Mouse (Mus musculus) heart, embryonic 12.5 days (tissue): Measurements from ENCODE around the gene Ifngr1. TPM values are rescaled to one million over a fixed set of nuclear protein-coding genes. Genes with fewer than 3 reads are reported as not detected.

Experiments
- ATAC-seq: fragments of 200-750 bp; cut with Nextera tagmentation; 2 replicates; pipeline ENCODE4 v1.8.0; 2017; ENCODE audit warnings: moderate TSS enrichment, moderate library complexity; ENCODE audit not compliant: insufficient number of reproducible peaks, low FRiP score
- H3K27ac ChIP-seq: fragments of 300-500 bp; sonication (generic); 2 replicates; pipeline ENCODE4 v1.5.1; 2016; ENCODE audit warnings: mild to moderate bottlenecking, moderate library complexity; ENCODE audit not compliant: poor library complexity, severe bottlenecking
- H3K27me3 ChIP-seq: fragments of 300-500 bp; sonication (generic); replicated peaks from 2 replicates; pipeline ENCODE4 v1.6.1; 2016; ENCODE audit warnings: mild to moderate bottlenecking, moderate library complexity
- H3K36me3 ChIP-seq: fragments of 300-500 bp; sonication (generic); 2 replicates; pipeline ENCODE4 v1.6.1; 2016; ENCODE audit warnings: mild to moderate bottlenecking, moderate library complexity
- H3K4me1 ChIP-seq: fragments of 300-500 bp; sonication (generic); replicated peaks from 2 replicates; pipeline ENCODE4 v1.6.1; 2016; ENCODE audit warnings: mild to moderate bottlenecking
- H3K4me2 ChIP-seq: fragments of 300-500 bp; sonication (generic); 2 replicates; pipeline ENCODE4 v1.6.1; 2016; ENCODE audit warnings: mild to moderate bottlenecking, moderate library complexity
- H3K4me3 ChIP-seq: fragments of 300-500 bp; sonication (generic); 2 replicates; pipeline ENCODE4 v1.5.1; 2016; ENCODE audit warnings: mild to moderate bottlenecking
- H3K9ac ChIP-seq: fragments of 300-500 bp; sonication (generic); 2 replicates; pipeline ENCODE4 v1.6.1; 2016; ENCODE audit warnings: mild to moderate bottlenecking, moderate library complexity
- H3K9me3 ChIP-seq: fragments of 300-500 bp; sonication (generic); replicated peaks from 2 replicates; pipeline ENCODE4 v1.6.1; 2016; ENCODE audit warnings: mild to moderate bottlenecking, moderate library complexity
- WGBS: fragments of 180-500 bp; shearing (Covaris S2); methylation state at CpG from one replicate; pipeline ENCODE4 v1.1.7; 2016; 5-methylcytosine and 5-hydroxymethylcytosine counted together
- polyA plus RNA-seq: library from polyadenylated mRNA; unstranded; fragments of >200 nt; fragmentation: Nextera tagmentation; extraction: Ambion mirVana; gene quantifications from 2 replicates; pipeline ENCODE4 v1.2.1, GENCODE M21; 2016

The Ifngr1 gene
- polyA plus RNA-seq: 31.0 and 33.0 TPM in 2 replicates

DNA sequence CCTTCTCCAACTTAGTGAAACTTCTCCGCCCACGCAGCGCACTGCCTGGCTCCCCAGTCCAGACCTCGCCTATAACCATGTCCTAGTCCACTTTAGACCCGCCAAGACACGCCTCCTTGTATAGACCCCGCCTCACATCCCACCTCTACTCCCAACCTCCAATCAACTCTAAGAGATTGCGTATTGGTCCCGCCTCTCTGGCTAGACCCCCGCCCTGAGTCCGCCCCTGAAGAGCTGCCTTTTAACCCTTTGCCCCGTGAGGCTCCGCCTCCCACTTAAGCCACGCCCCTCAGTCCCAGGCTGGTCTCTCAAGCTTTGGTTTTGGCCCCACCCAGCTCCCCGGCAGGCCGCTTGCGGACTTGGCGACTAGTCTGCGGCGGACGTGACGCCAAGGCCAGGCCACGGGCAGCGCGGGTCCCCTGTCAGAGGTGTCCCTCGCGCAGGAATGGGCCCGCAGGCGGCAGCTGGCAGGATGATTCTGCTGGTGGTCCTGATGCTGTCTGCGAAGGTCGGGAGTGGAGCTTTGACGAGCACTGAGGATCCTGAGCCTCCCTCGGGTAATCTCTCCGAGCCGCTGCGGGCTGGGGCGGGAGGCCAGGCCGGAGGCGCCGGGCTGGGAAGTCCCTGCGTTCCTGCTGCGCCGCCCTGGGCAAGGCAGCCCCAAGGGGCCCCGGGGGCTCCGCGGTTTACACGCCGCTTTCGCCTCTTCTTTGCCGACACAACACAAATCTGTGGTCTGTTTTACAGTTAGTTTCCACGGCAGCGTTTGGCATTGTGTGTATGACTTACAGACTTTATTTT lies at the start of gene Ifngr1:
TSS of gene Ifngr1 (plus strand) at position 309 of the 801 bp plus-strand sequence.
- Histone ChIP-seq H3K9me3 (no peaks in the 10 kb centered on the region), H3K4me1 (peaks cover 31% of the 10 kb centered on the region), H3K27me3 (no peaks in the 10 kb centered on the region), H3K9ac (peak within 1 kb of the TSS; percentile 82), H3K4me3 (peak within 1 kb of the TSS; percentile 63), H3K27ac (peak within 1 kb of the TSS; percentile 74), H3K4me2 (peak within 1 kb of the TSS; percentile 83), H3K36me3 (no peaks in the 10 kb centered on the region)
- WGBS: under 1% methylated on average over 52 of the region's 52 CpGs
- peak; percentile 100 for ATAC-seq

DNA sequence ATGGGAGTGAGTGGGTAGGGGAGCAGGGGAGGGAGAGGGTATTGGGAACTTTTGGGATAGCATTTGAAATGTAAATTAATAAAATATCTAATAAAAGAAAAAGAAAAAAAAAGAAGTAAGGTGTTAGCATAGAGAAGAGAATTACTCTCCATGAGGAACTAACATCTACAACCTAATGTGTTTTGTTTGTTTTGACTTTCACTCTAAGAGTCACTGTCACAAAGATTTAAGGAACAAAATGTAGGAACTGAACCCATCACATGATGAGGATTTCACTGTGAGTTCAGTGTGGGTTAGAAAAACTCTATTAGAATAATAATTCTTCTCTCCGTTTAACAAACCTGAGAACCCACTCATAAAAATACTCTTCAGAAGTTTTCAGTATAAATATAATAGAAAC lies 44.9 kb upstream of the Ifngr1 start:
- H3K36me3 ChIP-seq: no peaks in the 10 kb centered on the region
- H3K4me1 ChIP-seq: no peaks in the 10 kb centered on the region
- no peaks in the 10 kb centered on the region for H3K27me3 ChIP-seq
- no peak overlapping the region for H3K4me2 ChIP-seq
- no peaks in the 10 kb centered on the region for H3K9me3 ChIP-seq
- WGBS: 88% methylated on average over 1 of the region's 1 CpGs
- H3K4me3 ChIP-seq: no peak overlapping the region
- no peak overlapping the region for H3K27ac ChIP-seq
- no peak overlapping the region for H3K9ac ChIP-seq
- no peak for ATAC-seq

DNA sequence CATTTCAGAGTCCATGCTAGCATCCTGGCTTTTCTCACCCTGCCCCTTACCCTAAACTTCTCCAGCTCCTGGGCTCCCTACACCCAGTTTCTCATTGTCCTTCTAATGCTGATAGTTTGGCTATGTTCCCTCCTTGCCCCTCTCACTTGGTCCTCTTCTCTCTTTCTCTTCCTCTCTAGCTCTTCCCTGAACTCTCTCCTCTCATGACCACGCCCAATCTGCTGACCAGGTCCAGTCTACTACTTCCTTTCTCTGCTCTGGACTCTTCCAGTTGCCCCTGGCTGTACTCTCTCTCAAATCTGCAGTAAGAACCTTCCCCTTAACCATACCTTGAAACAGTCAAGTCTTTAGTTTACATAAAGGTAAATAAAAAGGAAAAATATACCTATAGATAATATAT lies 43.7 kb upstream of the Ifngr1 start:
- no peaks in the 10 kb centered on the region for H3K4me1 ChIP-seq
- H3K27me3 ChIP-seq: no peaks in the 10 kb centered on the region
- H3K4me2 ChIP-seq: no peak overlapping the region
- H3K27ac ChIP-seq: no peak overlapping the region
- WGBS: 78% methylated on average over 1 of the region's 1 CpGs
- no peak overlapping the region for H3K9ac ChIP-seq
- ATAC-seq: no peak
- H3K4me3 ChIP-seq: no peak overlapping the region
- no peaks in the 10 kb centered on the region for H3K36me3 ChIP-seq
- H3K9me3 ChIP-seq: no peaks in the 10 kb centered on the region

DNA sequence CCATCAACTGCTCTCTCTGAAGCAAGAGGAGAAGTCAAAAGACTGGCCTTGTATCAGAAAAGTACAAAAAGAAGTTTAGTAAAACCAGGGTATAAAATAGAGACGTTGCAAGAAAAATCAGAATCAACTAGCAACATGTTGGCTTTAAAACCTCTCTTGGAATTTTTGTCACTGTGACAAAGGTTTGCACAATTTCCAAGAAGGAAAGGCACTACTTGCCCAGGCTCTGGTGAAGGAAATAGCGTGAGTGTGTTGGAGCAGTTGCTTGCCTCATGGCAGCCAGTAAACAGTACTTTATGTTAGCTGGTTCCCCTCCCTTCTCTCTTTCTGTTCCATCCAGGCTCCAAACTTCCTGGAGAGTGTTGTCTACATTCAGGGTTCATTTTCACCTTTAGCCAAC lies 43.3 kb upstream of the Ifngr1 start:
- no peak overlapping the region for H3K27ac ChIP-seq
- H3K9me3 ChIP-seq: no peaks in the 10 kb centered on the region
- no peak for ATAC-seq
- H3K27me3 ChIP-seq: no peaks in the 10 kb centered on the region
- 78% methylated on average over 2 of the region's 2 CpGs for WGBS
- no peak overlapping the region for H3K4me2 ChIP-seq
- H3K36me3 ChIP-seq: no peaks in the 10 kb centered on the region
- H3K9ac ChIP-seq: no peak overlapping the region
- H3K4me1 ChIP-seq: no peaks in the 10 kb centered on the region
- H3K4me3 ChIP-seq: no peak overlapping the region

DNA sequence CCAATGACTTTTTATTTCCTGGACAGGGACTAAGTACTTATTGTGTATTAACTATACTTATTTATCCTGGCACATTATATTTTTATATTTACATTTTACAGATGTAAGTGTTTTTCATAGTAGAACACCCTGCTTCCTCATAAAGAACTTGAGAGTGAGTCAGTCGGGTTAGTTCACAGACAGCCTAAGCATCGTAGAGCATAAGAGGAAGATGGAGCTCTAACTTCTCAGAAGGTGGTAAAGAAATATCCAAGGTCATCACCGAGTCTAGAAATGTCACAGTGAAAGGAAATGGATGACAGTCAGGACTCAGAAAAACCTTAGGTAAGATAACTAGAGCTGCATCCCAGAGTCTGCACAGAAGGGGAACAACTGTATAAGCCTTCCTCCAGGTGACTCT lies 40.2 kb upstream of the Ifngr1 start:
- no peak for ATAC-seq
- Histone ChIP-seq H3K27ac (no peak overlapping the region), H3K4me1 (no peaks in the 10 kb centered on the region), H3K27me3 (no peaks in the 10 kb centered on the region), H3K9ac (no peak overlapping the region), H3K4me3 (no peak overlapping the region), H3K9me3 (no peaks in the 10 kb centered on the region), H3K36me3 (no peaks in the 10 kb centered on the region), H3K4me2 (no peak overlapping the region)
- WGBS: 81% methylated on average over 3 of the region's 3 CpGs

DNA sequence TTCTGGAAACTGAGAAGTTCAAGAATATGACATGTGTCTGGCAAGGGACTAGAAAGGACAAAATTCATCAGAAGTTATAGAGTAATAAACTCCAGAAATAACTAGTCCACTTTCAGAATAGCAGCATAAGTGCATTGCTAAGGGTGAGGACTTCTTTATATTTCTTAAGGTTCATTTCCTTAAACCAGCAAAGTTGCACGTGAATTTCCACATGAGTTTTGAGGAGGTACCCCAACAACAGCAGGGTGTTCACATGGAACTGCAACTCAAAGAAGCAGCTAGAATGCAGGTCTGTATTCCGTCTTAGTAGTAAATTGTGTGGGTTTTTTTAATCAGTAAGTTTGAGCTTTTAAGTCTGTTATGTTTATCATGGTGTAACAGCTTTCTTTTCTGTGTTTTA lies 37.9 kb upstream of the Ifngr1 start:
- Histone ChIP-seq H3K9ac (no peak overlapping the region), H3K4me3 (no peak overlapping the region), H3K4me2 (no peak overlapping the region), H3K4me1 (no peaks in the 10 kb centered on the region), H3K27me3 (no peaks in the 10 kb centered on the region), H3K27ac (no peak overlapping the region), H3K9me3 (no peaks in the 10 kb centered on the region), H3K36me3 (no peaks in the 10 kb centered on the region)
- no peak for ATAC-seq
- WGBS: 53% methylated on average over 2 of the region's 2 CpGs

DNA sequence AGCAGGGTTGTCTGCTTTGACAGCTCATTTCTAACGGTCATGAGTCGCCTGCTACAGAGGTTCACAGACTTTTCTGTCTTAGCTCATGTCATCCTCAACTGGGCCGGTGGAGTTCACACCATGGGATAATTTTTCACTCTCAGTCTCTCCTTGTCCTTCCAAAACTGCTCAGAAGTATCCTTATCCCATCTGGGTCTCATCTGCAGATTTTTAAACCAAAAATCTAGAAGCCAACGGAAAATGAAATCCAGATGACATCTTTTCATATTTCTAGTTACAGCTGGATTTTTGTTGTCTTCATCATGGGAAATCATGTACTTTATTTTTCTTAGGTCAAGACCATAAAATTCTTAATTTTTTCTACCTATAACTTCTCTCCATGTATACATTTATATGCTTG lies 34.1 kb upstream of the Ifngr1 start:
- no peak overlapping the region for H3K4me3 ChIP-seq
- H3K27me3 ChIP-seq: no peaks in the 10 kb centered on the region
- H3K36me3 ChIP-seq: no peaks in the 10 kb centered on the region
- no peaks in the 10 kb centered on the region for H3K4me1 ChIP-seq
- H3K4me2 ChIP-seq: no peak overlapping the region
- no peaks in the 10 kb centered on the region; the same call in 1 of the 2 replicates for H3K9me3 ChIP-seq
- no peak overlapping the region for H3K27ac ChIP-seq
- no peak overlapping the region for H3K9ac ChIP-seq
- ATAC-seq: no peak
- 83% methylated on average over 4 of the region's 4 CpGs for WGBS

DNA sequence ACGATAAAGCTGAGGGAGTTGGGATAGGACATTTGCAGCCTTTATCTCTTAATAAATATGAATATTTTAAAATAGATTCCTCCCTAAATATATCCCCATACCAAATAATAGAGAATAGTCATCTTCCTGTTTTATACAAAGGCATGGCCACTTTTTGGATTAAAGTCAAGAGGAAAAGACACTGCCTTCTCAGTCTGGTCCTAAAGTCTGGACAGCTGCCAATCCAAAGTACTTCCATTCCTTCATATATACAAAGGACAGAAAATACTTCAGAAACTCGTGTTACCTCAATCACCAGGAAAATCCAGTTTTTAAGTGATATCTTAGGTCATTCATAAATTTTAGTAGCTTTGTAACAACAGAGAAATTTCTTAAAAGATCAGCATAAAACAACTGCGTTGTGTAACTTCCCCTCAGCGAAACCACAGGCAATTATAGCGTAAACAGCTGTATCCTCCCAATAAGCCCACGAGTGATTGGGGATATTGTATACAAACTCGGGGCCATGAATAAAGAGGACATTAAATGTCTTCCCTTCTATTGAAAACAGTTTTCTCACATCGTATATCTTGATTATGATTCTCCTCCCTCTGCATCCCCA lies 32.1 kb upstream of the Ifngr1 start:
- 77% methylated on average over 8 of the region's 8 CpGs for WGBS
- no peaks in the 10 kb centered on the region for H3K36me3 ChIP-seq
- H3K4me3 ChIP-seq: no peak overlapping the region
- H3K27ac ChIP-seq: no peak overlapping the region
- no peaks in the 10 kb centered on the region for H3K27me3 ChIP-seq
- ATAC-seq: no peak
- no peak overlapping the region for H3K4me2 ChIP-seq
- H3K4me1 ChIP-seq: no peaks in the 10 kb centered on the region
- no peaks in the 10 kb centered on the region; the same call in none of the 2 replicates for H3K9me3 ChIP-seq
- no peak overlapping the region for H3K9ac ChIP-seq

DNA sequence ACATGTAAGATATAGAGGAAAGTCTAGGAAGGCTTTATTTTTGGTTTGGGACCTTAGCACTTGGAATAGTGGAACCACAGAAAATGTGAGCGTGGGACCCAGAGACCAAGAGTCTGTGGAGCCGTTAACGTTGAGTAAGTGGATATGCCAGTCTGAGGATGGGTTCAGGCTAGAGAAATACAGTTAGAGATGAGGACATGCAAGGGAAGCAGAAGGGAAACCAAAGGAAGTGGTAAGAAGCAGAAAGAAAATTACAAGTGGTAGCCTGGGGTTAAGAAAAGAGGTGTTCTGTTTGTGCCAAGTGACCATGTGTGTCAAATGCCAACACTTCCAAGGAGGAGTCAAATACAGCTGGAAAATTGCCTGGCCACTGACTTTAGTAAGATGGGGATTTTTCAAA lies 29.2 kb upstream of the Ifngr1 start:
- no peak overlapping the region for H3K4me3 ChIP-seq
- H3K9me3 ChIP-seq: no peaks in the 10 kb centered on the region; the same call in none of the 2 replicates
- no peak for ATAC-seq
- 98% methylated on average over 3 of the region's 3 CpGs for WGBS
- H3K9ac ChIP-seq: no peak overlapping the region
- H3K4me1 ChIP-seq: no peaks in the 10 kb centered on the region
- H3K4me2 ChIP-seq: no peak overlapping the region
- no peak overlapping the region for H3K27ac ChIP-seq
- H3K36me3 ChIP-seq: no peaks in the 10 kb centered on the region
- no peaks in the 10 kb centered on the region for H3K27me3 ChIP-seq

DNA sequence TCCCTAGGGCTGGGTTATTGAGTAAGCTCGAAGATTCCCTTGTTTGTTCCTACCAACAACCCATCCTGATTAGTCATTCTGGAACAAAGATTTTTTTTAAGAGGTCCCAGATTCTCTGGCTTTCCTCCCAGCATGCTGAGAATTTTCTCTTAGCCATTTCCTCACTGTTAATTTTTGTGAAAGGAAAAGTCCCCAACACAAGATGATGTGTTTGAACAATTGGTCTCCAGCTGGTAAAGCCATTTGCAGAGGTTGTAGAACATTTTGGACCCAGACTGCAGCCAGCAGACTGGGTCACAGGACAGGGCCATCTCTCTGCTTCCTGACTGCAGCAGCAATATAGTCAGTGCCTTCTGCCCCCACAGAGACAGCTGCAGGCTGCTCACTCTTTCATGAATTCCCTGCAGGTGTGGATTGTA lies 28.3 kb upstream of the Ifngr1 start:
- H3K27me3 ChIP-seq: no peaks in the 10 kb centered on the region
- H3K9me3 ChIP-seq: no peaks in the 10 kb centered on the region; the same call in none of the 2 replicates
- no peak overlapping the region for H3K27ac ChIP-seq
- 60% methylated on average over 1 of the region's 1 CpGs for WGBS
- no peaks in the 10 kb centered on the region for H3K36me3 ChIP-seq
- H3K9ac ChIP-seq: no peak overlapping the region
- H3K4me1 ChIP-seq: no peaks in the 10 kb centered on the region
- no peak overlapping the region for H3K4me3 ChIP-seq
- H3K4me2 ChIP-seq: no peak overlapping the region
- no peak for ATAC-seq

DNA sequence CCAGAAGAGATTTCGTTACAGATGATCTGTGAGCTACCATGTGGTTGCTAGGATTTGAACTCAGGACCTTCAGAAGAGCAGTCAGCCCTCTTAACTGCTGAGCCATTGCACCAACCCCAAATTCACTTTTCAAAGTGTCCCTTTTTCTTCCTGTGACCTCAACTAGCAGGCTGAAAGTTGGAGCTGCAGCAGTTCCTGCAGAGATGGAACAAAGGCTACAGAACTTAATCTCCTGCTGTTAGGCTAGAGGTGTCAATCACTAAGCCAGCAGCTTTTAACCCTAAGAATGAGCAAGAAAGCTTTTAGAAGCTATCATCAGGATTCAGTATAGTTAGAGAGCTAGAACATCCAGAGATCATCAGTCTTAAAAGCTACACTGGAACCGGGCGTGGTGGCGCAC lies 24.3 kb upstream of the Ifngr1 start:
- no peaks in the 10 kb centered on the region for H3K36me3 ChIP-seq
- no peak for ATAC-seq
- no peaks in the 10 kb centered on the region for H3K27me3 ChIP-seq
- H3K4me1 ChIP-seq: no peaks in the 10 kb centered on the region
- 91% methylated on average over 4 of the region's 4 CpGs for WGBS
- H3K27ac ChIP-seq: no peak overlapping the region
- H3K4me2 ChIP-seq: no peak overlapping the region
- no peak overlapping the region for H3K9ac ChIP-seq
- no peak overlapping the region for H3K4me3 ChIP-seq
- no peaks in the 10 kb centered on the region; the same call in 1 of the 2 replicates for H3K9me3 ChIP-seq
